32 mouse cellular contexts compared by ENCODE assay signal in genomic region chr10:24628466-24628865, GRCm38 (mm10). TPM values are rescaled to one million over a fixed set of nuclear protein-coding genes. Genes with fewer than 3 reads are reported as not detected.
DNase-seq lines count a peak whose midpoint lies in the region; ATAC-seq and TF ChIP-seq lines count a peak whose summit lies in the region.
"Had no signal": no experiment of that assay in that cellular context is flagged by ENCODE, and none has a peak within 500 bp of the region (broad histone marks: within the 10 kb centered on the region; RNA-seq: fewer than 3 reads in every experiment).

No protein-coding gene starts in this region.

- no peak for ATAC-seq in lung, embryonic 15.5 days (ENCODE audit: borderline replicate concordance, extremely low read depth, low FRiP score, low TSS enrichment)
- ATAC-seq in intestine, embryonic 14.5 days (replicated peaks; ENCODE audit: low FRiP score, low TSS enrichment, low read depth): no peak; the same call in 1 of the 2 replicates
- peak; percentile 59 for ATAC-seq in stomach, embryonic 14.5 days (ENCODE audit: insufficient number of reproducible peaks, insufficient read depth, low FRiP score, low read depth)
- ATAC-seq: forebrain, embryonic 15.5 days had no signal

- H3K27me3 ChIP-seq in lung, embryonic 15.5 days: no peaks in the 10 kb centered on the region
- no peaks in the 10 kb centered on the region for H3K27me3 ChIP-seq in intestine, embryonic 14.5 days (replicated peaks; ENCODE audit: control insufficient read depth, insufficient read depth, low read length)
- H3K27me3 ChIP-seq in stomach, embryonic 14.5 days (ENCODE audit: control insufficient read depth, insufficient read depth, low read length): no peaks in the 10 kb centered on the region
- H3K27me3 ChIP-seq: forebrain, embryonic 15.5 days; limb, embryonic 12.5 days; liver, embryonic 15.5 days; megakaryocyte, embryonic 14.5 days; neural tube, embryonic 15.5 days had no signal

- H3K9me3 ChIP-seq in lung, embryonic 15.5 days: no peaks in the 10 kb centered on the region
- H3K9me3 ChIP-seq in intestine, embryonic 14.5 days (ENCODE audit: control insufficient read depth, low read length): no peaks in the 10 kb centered on the region
- H3K9me3 ChIP-seq in stomach, embryonic 14.5 days (ENCODE audit: control insufficient read depth, low read depth, low read length): no peaks in the 10 kb centered on the region
- H3K9me3 ChIP-seq: embryonic facial prominence, embryonic 13.5 days; forebrain, embryonic 10.5 days; forebrain, embryonic 15.5 days; G1E; limb, embryonic 12.5 days; liver, embryonic 15.5 days; megakaryocyte, embryonic 14.5 days; neural tube, embryonic 15.5 days had no signal

- H3K36me3 ChIP-seq in lung, embryonic 15.5 days: no peaks in the 10 kb centered on the region
- H3K36me3 ChIP-seq in intestine, embryonic 14.5 days (ENCODE audit: control insufficient read depth, insufficient read depth, low read length): no peaks in the 10 kb centered on the region
- no peaks in the 10 kb centered on the region for H3K36me3 ChIP-seq in stomach, embryonic 14.5 days (ENCODE audit: control insufficient read depth, insufficient read depth, low read length)
- H3K36me3 ChIP-seq: embryonic facial prominence, embryonic 13.5 days; forebrain, embryonic 10.5 days; forebrain, embryonic 15.5 days; G1E; limb, embryonic 12.5 days; liver, embryonic 15.5 days; neural tube, embryonic 15.5 days had no signal

- WGBS in lung, embryonic 15.5 days: 15% methylated on average over 9 of the region's 9 CpGs
- 32% methylated on average over 9 of the region's 9 CpGs for WGBS in lung, adult 2 months
- WGBS in intestine, embryonic 14.5 days: 29% methylated on average over 9 of the region's 9 CpGs
- 26% methylated on average over 9 of the region's 9 CpGs for WGBS in stomach, embryonic 14.5 days

- peak overlapping the region; percentile 76 for H3K27ac ChIP-seq in lung, embryonic 15.5 days
- H3K27ac ChIP-seq in intestine, embryonic 14.5 days (ENCODE audit: low read depth): peak overlapping the region; percentile 58
- peak overlapping the region; percentile 85 for H3K27ac ChIP-seq in stomach, embryonic 14.5 days (ENCODE audit: low read length)
- H3K27ac ChIP-seq: embryonic facial prominence, embryonic 13.5 days; forebrain, embryonic 10.5 days; forebrain, embryonic 15.5 days; hindbrain, embryonic 14.5 days; left cerebral cortex, adult 2 months; limb, embryonic 12.5 days; liver, embryonic 15.5 days; neural tube, embryonic 15.5 days had no signal

- peak; percentile 61 for DNase-seq in heart, adult 11 months
- DNase-seq in heart, postnatal 25 days (ENCODE audit: low spot score): no peak
- DNase-seq in lung, adult 2 months: no peak
- no peak for DNase-seq in intestine, embryonic 14.5 days (ENCODE audit: low spot score)
- no peak for DNase-seq in spleen, postnatal 14 days (ENCODE audit: low spot score in 2 of 2)
- DNase-seq in spleen, adult 18-20 months: no peak
- DNase-seq: adrenal gland, postnatal 25 days; cerebellum, adult 11-12 months; cerebellum, postnatal 10 days; gastrocnemius, postnatal 25 days; kidney, adult 9 months; kidney, postnatal 25 days; lung, postnatal 4 days; midbrain, embryonic 14.5 days; retina, postnatal 1 day; right cerebral cortex, postnatal 14 days; thymus, postnatal 25 days had no signal

- peaks cover 7% of the 10 kb centered on the region for H3K4me1 ChIP-seq in lung, embryonic 15.5 days
- H3K4me1 ChIP-seq in lung, adult 2 months (ENCODE audit: control insufficient read depth, insufficient read depth, low read length): no peaks in the 10 kb centered on the region
- no peaks in the 10 kb centered on the region for H3K4me1 ChIP-seq in intestine, embryonic 14.5 days (replicated peaks; ENCODE audit: control insufficient read depth, insufficient read depth, low read length)
- H3K4me1 ChIP-seq in stomach, embryonic 14.5 days (ENCODE audit: control insufficient read depth, insufficient read depth, low read length): peaks cover 5% of the 10 kb centered on the region; the same call in 1 of the 2 replicates
- H3K4me1 ChIP-seq: embryonic facial prominence, embryonic 13.5 days; forebrain, embryonic 15.5 days; liver, embryonic 15.5 days; neural tube, embryonic 15.5 days had no signal

- no peak overlapping the region for H3K9ac ChIP-seq in lung, embryonic 15.5 days
- H3K9ac ChIP-seq in intestine, embryonic 14.5 days (ENCODE audit: low read length): no peak overlapping the region
- no peak overlapping the region for H3K9ac ChIP-seq in stomach, embryonic 14.5 days (replicated peaks; ENCODE audit: low read depth, low read length)
- H3K9ac ChIP-seq: embryonic facial prominence, embryonic 13.5 days; forebrain, embryonic 15.5 days; hindbrain, embryonic 14.5 days; limb, embryonic 12.5 days; liver, embryonic 15.5 days; neural tube, embryonic 15.5 days had no signal

- intact Hi-C loops in heart, postnatal 25 days (cut with DNase I): loop anchor here (5.0 to 10.0 kb wide), 2 partner anchors 94 to 444 kb away; no protein-coding TSS in a partner anchor

- H3K4me3 ChIP-seq in lung, embryonic 15.5 days: no peak overlapping the region
- H3K4me3 ChIP-seq in lung, adult 2 months (replicated peaks; ENCODE audit: extremely low read depth, low read depth, low read length): no peak overlapping the region
- no peak overlapping the region for H3K4me3 ChIP-seq in intestine, embryonic 14.5 days (ENCODE audit: low read depth, low read length)
- no peak overlapping the region for H3K4me3 ChIP-seq in stomach, embryonic 14.5 days (ENCODE audit: low read depth, low read length)
- H3K4me3 ChIP-seq: embryonic facial prominence, embryonic 13.5 days; forebrain, embryonic 10.5 days; forebrain, embryonic 15.5 days; left cerebral cortex, adult 2 months; limb, embryonic 12.5 days; liver, embryonic 15.5 days; megakaryocyte, embryonic 14.5 days; neural tube, embryonic 15.5 days had no signal

- TF ChIP-seq CTCF in lung, adult 2 months (IDR thresholded peaks at IDR 0.05; ENCODE audit: insufficient read depth, low read length): no peak

- H3K4me2 ChIP-seq in lung, embryonic 15.5 days: peak overlapping the region; percentile 30
- H3K4me2 ChIP-seq in intestine, embryonic 14.5 days (ENCODE audit: low read length): peak overlapping the region; percentile 7; the same call in 1 of the 2 replicates
- H3K4me2 ChIP-seq in stomach, embryonic 14.5 days (replicated peaks; ENCODE audit: low read depth, low read length): peak overlapping the region; percentile 27
- H3K4me2 ChIP-seq: embryonic facial prominence, embryonic 13.5 days; forebrain, embryonic 15.5 days; heart, embryonic 11.5 days; hindbrain, embryonic 14.5 days; limb, embryonic 12.5 days; liver, embryonic 15.5 days; neural tube, embryonic 15.5 days had no signal

- no peak for TF ChIP-seq POLR2A in lung, adult 2 months (IDR thresholded peaks at IDR 0.05; ENCODE audit: borderline replicate concordance, extremely low read depth, low read depth, low read length)

RNA-seq across cellular contexts. Expression of gene Ccn2, which starts 33.2 kb away (rescaled TPM):
- total RNA-seq in heart, postnatal 25 days (2021): 100 to 1,000 TPM in 1 of 2 experiments, 10 to 100 TPM in 1; 73.3 to 125 TPM
- 14.1 and 14.3 TPM in 2 replicates for polyA plus RNA-seq in lung, embryonic 15.5 days (2015; fragmentation: Nextera tagmentation; extraction: Ambion mirVana)
- 199 and 433 TPM in 2 replicates for polyA plus RNA-seq in lung, adult 2 months (2012; rRNA removed)
- 11.5 and 14.7 TPM in 2 replicates for polyA plus RNA-seq in intestine, embryonic 14.5 days (2014; fragmentation: Nextera tagmentation; extraction: Ambion mirVana)
- 11.3 and 12.5 TPM in 2 replicates for polyA plus RNA-seq in stomach, embryonic 14.5 days (2014; fragmentation: Nextera tagmentation; extraction: Ambion mirVana)
- total RNA-seq: common myeloid progenitor, adult 5-6 weeks; hematopoietic stem cell, adult 5-6 weeks had no signal
- polyA plus RNA-seq: G1E had no signal

Comparison
In these comparisons a context has a peak if more than half of its experiments do, and no peak if none do; other contexts are left out.
1. RNA of gene Ccn2, which starts 33.2 kb away (polyA plus RNA-seq): 199 to 433 TPM in lung, adult 2 months; 14.1 to 14.3 TPM in lung, embryonic 15.5 days, 11.5 to 14.7 TPM in intestine, embryonic 14.5 days and 11.3 to 12.5 TPM in stomach, embryonic 14.5 days; every median in the first group is over 10 times any median in the second.
2. Peak in every context shown above with its lines, with median percentiles within 50 percentile points of each other: H3K27ac ChIP-seq and H3K4me2 ChIP-seq.